Mouse (Mus musculus) intestine, postnatal 0 days (tissue): Measurements from ENCODE around the gene Rtca. TPM values are rescaled to one million over a fixed set of nuclear protein-coding genes. Genes with fewer than 3 reads are reported as not detected.

Experiments used
- ATAC-seq: fragments of 200-750 bp; cut with Nextera tagmentation; 2 replicates; pipeline ENCODE4 v1.8.0; 2017; ENCODE audit warnings: mild to moderate bottlenecking, moderate TSS enrichment, moderate library complexity
- H3K27ac ChIP-seq: fragments of 300-500 bp; sonication (generic); 2 replicates; pipeline ENCODE4 v1.5.1; 2014; ENCODE audit warnings: mild to moderate bottlenecking, low read depth, low read length, moderate library complexity
- H3K27me3 ChIP-seq: fragments of 300-500 bp; sonication (generic); replicated peaks from 2 replicates; pipeline ENCODE4 v1.6.1; 2014; ENCODE audit warnings: low read length, mixed read lengths; ENCODE audit not compliant: control insufficient read depth, insufficient read depth
- H3K36me3 ChIP-seq: fragments of 300-500 bp; sonication (generic); 2 replicates; pipeline ENCODE4 v1.6.1; 2014; ENCODE audit warnings: mild to moderate bottlenecking, moderate library complexity; ENCODE audit not compliant: control insufficient read depth, insufficient read depth
- H3K4me1 ChIP-seq: fragments of 300-500 bp; sonication (generic); replicated peaks from 2 replicates; pipeline ENCODE4 v1.6.1; 2014; ENCODE audit warnings: antibody characterized with exemption, low read length, mixed read lengths; ENCODE audit not compliant: control insufficient read depth, insufficient read depth
- H3K4me2 ChIP-seq: fragments of 300-500 bp; sonication (generic); replicated peaks from 2 replicates; pipeline ENCODE4 v1.6.1; 2014; ENCODE audit warnings: low read depth, mild to moderate bottlenecking, moderate library complexity
- H3K4me3 ChIP-seq: fragments of 300-500 bp; sonication (generic); 2 replicates; pipeline ENCODE4 v1.5.1; 2014; ENCODE audit warnings: low read depth, low read length
- H3K9ac ChIP-seq: fragments of 300-500 bp; sonication (generic); 2 replicates; pipeline ENCODE4 v1.6.1; 2014; ENCODE audit warnings: mild to moderate bottlenecking, low read depth, low read length
- H3K9me3 ChIP-seq: fragments of 300-500 bp; sonication (generic); 2 replicates; pipeline ENCODE4 v1.6.1; 2016; ENCODE audit warnings: mixed run types; ENCODE audit not compliant: control insufficient read depth
- CTCF ChIP-seq: sonication (generic); IDR thresholded peaks from 2 replicates; pipeline ENCODE4 v1.5.1; 2016; ENCODE audit warnings: low read depth, mild to moderate bottlenecking, control low read depth, antibody characterized with exemption, moderate library complexity
- WGBS: fragments of 180-500 bp; shearing (Covaris S2); extraction: QIAGEN DNeasy Blood & Tissue Kit; methylation state at CpG from one replicate; pipeline ENCODE4 v1.1.7; 2014; 5-methylcytosine and 5-hydroxymethylcytosine counted together
- polyA plus RNA-seq: library from polyadenylated mRNA; unstranded; fragments of >200 nt; fragmentation: Nextera tagmentation; extraction: Ambion mirVana; gene quantifications from 2 replicates; pipeline ENCODE4 v1.2.1, GENCODE M21; 2015

The Rtca gene
- polyA plus RNA-seq, 1 experiment from 2014 or later: 54.4 TPM

GRCm38 (mm10) chr3:116465709-116466108 is 42.3 kb downstream of the Rtca start:
- Histone ChIP-seq H3K4me3 (no peak overlapping the region), H3K4me1 (no peaks in the 10 kb centered on the region), H3K36me3 (no peaks in the 10 kb centered on the region), H3K27me3 (no peaks in the 10 kb centered on the region), H3K27ac (no peak overlapping the region), H3K9me3 (no peaks in the 10 kb centered on the region), H3K9ac (no peak overlapping the region), H3K4me2 (no peak overlapping the region)
- no peak for ATAC-seq
- 89% methylated on average over 12 of the region's 12 CpGs for WGBS
- no peak for TF ChIP-seq CTCF

DNA sequence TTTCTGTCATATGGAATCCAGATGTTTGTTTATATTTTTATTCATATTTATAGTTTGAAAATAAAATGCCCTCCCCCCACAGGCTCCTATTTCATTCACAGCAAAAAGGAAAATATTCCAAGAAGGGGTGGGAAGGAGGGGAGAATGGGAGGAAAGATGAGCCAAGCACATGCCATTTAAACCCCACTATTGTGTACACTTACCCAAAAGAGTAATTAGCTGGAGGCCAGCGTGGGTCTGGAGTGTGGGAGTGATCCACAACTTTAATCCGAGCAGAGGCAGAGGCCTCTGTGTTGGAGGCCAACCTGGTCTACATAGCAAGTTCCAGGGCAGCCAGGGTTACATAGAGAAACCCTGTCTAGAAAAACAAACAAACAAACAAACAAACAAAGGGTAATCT is 43.7 kb downstream of the Rtca start:
- H3K27me3 ChIP-seq: no peaks in the 10 kb centered on the region
- no peak overlapping the region for H3K9ac ChIP-seq
- no peaks in the 10 kb centered on the region for H3K36me3 ChIP-seq
- no peak for ATAC-seq
- H3K4me2 ChIP-seq: no peak overlapping the region
- 59% methylated on average over 2 of the region's 2 CpGs for WGBS
- no peaks in the 10 kb centered on the region for H3K9me3 ChIP-seq
- no peak overlapping the region for H3K4me3 ChIP-seq
- TF ChIP-seq CTCF: no peak
- no peak overlapping the region for H3K27ac ChIP-seq
- H3K4me1 ChIP-seq: no peaks in the 10 kb centered on the region

GRCm38 (mm10) chr3:116461053-116461452 is 47.0 kb downstream of the Rtca start:
- ATAC-seq: no peak
- WGBS: 69% methylated on average over 4 of the region's 4 CpGs
- TF ChIP-seq CTCF: no peak
- H3K27me3 ChIP-seq: no peaks in the 10 kb centered on the region
- H3K4me1 ChIP-seq: no peaks in the 10 kb centered on the region
- no peak overlapping the region for H3K4me3 ChIP-seq
- no peak overlapping the region for H3K9ac ChIP-seq
- no peak overlapping the region for H3K27ac ChIP-seq
- H3K36me3 ChIP-seq: no peaks in the 10 kb centered on the region
- no peak overlapping the region for H3K4me2 ChIP-seq
- no peaks in the 10 kb centered on the region for H3K9me3 ChIP-seq

- Histone ChIP-seq H3K4me2 (no peak overlapping the region), H3K4me3 (no peak overlapping the region), H3K36me3 (no peaks in the 10 kb centered on the region), H3K4me1 (no peaks in the 10 kb centered on the region), H3K9me3 (no peaks in the 10 kb centered on the region), H3K9ac (no peak overlapping the region), H3K27me3 (no peaks in the 10 kb centered on the region), H3K27ac (no peak overlapping the region)
- 34% methylated on average over 1 of the region's 1 CpGs for WGBS
- no peak for ATAC-seq
- no peak for TF ChIP-seq CTCF
Measured at GRCm38 (mm10) chr3:116454529-116454928, 53.5 kb downstream of the Rtca start.

DNA sequence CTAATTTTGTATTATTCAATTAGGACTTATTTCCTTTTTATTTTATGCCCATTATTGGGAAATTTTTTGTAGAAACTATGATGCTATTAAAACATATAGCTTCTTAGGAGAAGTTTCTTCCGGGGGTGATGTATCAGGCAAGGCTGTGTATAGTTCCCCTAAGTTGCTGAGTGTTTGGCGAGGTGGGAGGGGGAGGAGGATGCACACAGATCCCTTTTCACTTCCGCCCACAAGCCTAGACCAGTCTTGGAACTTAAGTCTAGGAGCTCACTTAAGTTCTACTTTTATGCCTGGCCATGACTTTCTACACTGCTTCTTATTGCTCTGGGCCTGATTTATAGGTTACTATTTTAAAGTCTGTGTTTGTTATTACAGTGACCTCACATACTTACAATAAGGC is 57.3 kb downstream of the Rtca start:
- WGBS: 82% methylated on average over 3 of the region's 3 CpGs

GRCm38 (mm10) chr3:116444327-116444726 is 63.7 kb downstream of the Rtca start:
- 85% methylated on average over 9 of the region's 9 CpGs for WGBS
- H3K4me2 ChIP-seq: no peak overlapping the region
- no peak for TF ChIP-seq CTCF

More for the DNA sequence above, 57.3 kb downstream of the Rtca start:
- Histone ChIP-seq H3K4me3 (no peak overlapping the region), H3K36me3 (no peaks in the 10 kb centered on the region), H3K9me3 (no peaks in the 10 kb centered on the region), H3K27me3 (no peaks in the 10 kb centered on the region), H3K4me1 (no peaks in the 10 kb centered on the region), H3K27ac (no peak overlapping the region), H3K9ac (no peak overlapping the region), H3K4me2 (no peak overlapping the region)
- TF ChIP-seq CTCF: no peak
- ATAC-seq: no peak

GRCm38 (mm10) chr3:116442788-116443187 is 65.2 kb downstream of the Rtca start:
- Histone ChIP-seq H3K27me3 (no peaks in the 10 kb centered on the region), H3K9me3 (no peaks in the 10 kb centered on the region), H3K4me3 (no peak overlapping the region), H3K4me2 (no peak overlapping the region), H3K4me1 (no peaks in the 10 kb centered on the region), H3K9ac (no peak overlapping the region), H3K27ac (no peak overlapping the region), H3K36me3 (no peaks in the 10 kb centered on the region)
- WGBS: 88% methylated on average over 1 of the region's 1 CpGs
- TF ChIP-seq CTCF: no peak
- ATAC-seq: no peak

More at GRCm38 (mm10) chr3:116444327-116444726, 63.7 kb downstream of the Rtca start:
- Histone ChIP-seq H3K27ac (no peak overlapping the region), H3K9ac (no peak overlapping the region), H3K36me3 (no peaks in the 10 kb centered on the region), H3K4me1 (no peaks in the 10 kb centered on the region), H3K4me3 (no peak overlapping the region), H3K9me3 (no peaks in the 10 kb centered on the region), H3K27me3 (no peaks in the 10 kb centered on the region)
- ATAC-seq: no peak
